Mouse (Mus musculus) heart, adult 2 months (tissue): ENCODE data around the gene Birc5.

Source experiments
- CTCF ChIP-seq: fragments of 200-600 bp; IDR thresholded peaks from 2 replicates; pipeline ENCODE4 v1.8.1; 2022; ENCODE audit warnings: antibody characterized with exemption, mild to moderate bottlenecking, moderate library complexity
- POLR2A ChIP-seq: fragments of 200-500 bp; IDR thresholded peaks from 2 replicates; pipeline ENCODE4 v1.6.1; 2011; ENCODE audit warnings: mild to moderate bottlenecking, low read depth, low read length, control low read depth; ENCODE audit not compliant: insufficient read depth

GRCm38 (mm10) chr11:117809407-117810311 lies 39.4 kb upstream of the Birc5 start, which contains the start of the genes Gm20708 and Syngr2:
- TF ChIP-seq CTCF: no peak
- peak; percentile 65 for TF ChIP-seq POLR2A
